Mouse (Mus musculus) NIH3T3 (cell line): ENCODE results near the gene Hoxd4.

Experiments
- DNase-seq: peaks from one replicate; pipeline ENCODE4 v3.0.0-alpha.2; 2012; ENCODE audit warnings: low read depth

Gene Hoxd4

GRCm38 (mm10) chr2:74741979-74742277, 30.2 kb downstream of the Hoxd4 start:
- no peak for DNase-seq

- DNase-seq, result no peak
Measured at GRCm38 (mm10) chr2:74745540-74746297, 34.0 kb downstream of the Hoxd4 start.

GRCm38 (mm10) chr2:74746298-74746921, 34.7 kb downstream of the Hoxd4 start:
- DNase-seq, result no peak

- no peak for DNase-seq
Measured at GRCm38 (mm10) chr2:74747006-74747405, 35.3 kb downstream of the Hoxd4 start.

GRCm38 (mm10) chr2:74747661-74748141, 36.0 kb downstream of the Hoxd4 start:
- DNase-seq, result no peak

GRCm38 (mm10) chr2:74748436-74748995, 36.8 kb downstream of the Hoxd4 start:
- DNase-seq, result no peak

- DNase-seq, result no peak
Measured at GRCm38 (mm10) chr2:74749337-74750121, 37.8 kb downstream of the Hoxd4 start.

GRCm38 (mm10) chr2:74750731-74751250, 39.1 kb downstream of the Hoxd4 start:
- no peak for DNase-seq

GRCm38 (mm10) chr2:74751861-74752260, 40.1 kb downstream of the Hoxd4 start:
- no peak for DNase-seq

- no peak for DNase-seq
Measured at GRCm38 (mm10) chr2:74752431-74753174, 40.9 kb downstream of the Hoxd4 start.

GRCm38 (mm10) chr2:74753175-74753523, 41.4 kb downstream of the Hoxd4 start:
- no peak for DNase-seq

GRCm38 (mm10) chr2:74753711-74754110, 42.0 kb downstream of the Hoxd4 start:
- DNase-seq, result no peak

GRCm38 (mm10) chr2:74760146-74760545, 48.4 kb downstream of the Hoxd4 start:
- DNase-seq, result no peak

- DNase-seq, result no peak
Measured at GRCm38 (mm10) chr2:74761941-74762340, 50.2 kb downstream of the Hoxd4 start.

GRCm38 (mm10) chr2:74762522-74763244, 51.0 kb downstream of the Hoxd4 start, which contains the start of gene Hoxd1:
Gene Hoxd1 (plus strand): TSS chr2:74762980.
- no peak for DNase-seq

- DNase-seq, result no peak
Measured at GRCm38 (mm10) chr2:74763245-74763735, 51.6 kb downstream of the Hoxd4 start.

GRCm38 (mm10) chr2:74763976-74764375, 52.2 kb downstream of the Hoxd4 start:
- DNase-seq, result no peak

- DNase-seq, result no peak
Measured at GRCm38 (mm10) chr2:74774359-74774758, 62.6 kb downstream of the Hoxd4 start.

GRCm38 (mm10) chr2:74777536-74778275, 66.0 kb downstream of the Hoxd4 start:
- peak; percentile 24 for DNase-seq
